Mouse (Mus musculus) adrenal gland, adult 8-10 months (tissue): ENCODE data around the gene Ankrd28. TPM values are rescaled to one million over a fixed set of nuclear protein-coding genes. Genes with fewer than 3 reads are reported as not detected.
"Not testable (repeated sequence)": the region's sequence is repeated elsewhere in the genome, so short reads cannot be mapped to it uniquely, and the experiment has no call there.

ENCODE experiments used
- DNase-seq: peaks from one replicate; pipeline ENCODE4 v3.0.0; 2022
- total RNA-seq, 4 experiments: library from RNA; stranded (reverse); gene quantifications; 2 replicates each; pipeline ENCODE4 v1.2.4; 2022

Gene Ankrd28
- total RNA-seq, result 10 to 100 TPM; 18.5 to 30.1 (median 22.4) TPM

GRCm38 (mm10) chr14:31830571-31831369 is at the start of gene Ankrd28:
Ankrd28 (minus strand) TSS chr14:31830651.
- peak; percentile 91 for DNase-seq

GRCm38 (mm10) chr14:31879456-31879855 is 49.0 kb upstream of the Ankrd28 start:
- DNase-seq, result no peak

GRCm38 (mm10) chr14:31872130-31872529 is 41.7 kb upstream of the Ankrd28 start:
- no peak for DNase-seq

DNA sequence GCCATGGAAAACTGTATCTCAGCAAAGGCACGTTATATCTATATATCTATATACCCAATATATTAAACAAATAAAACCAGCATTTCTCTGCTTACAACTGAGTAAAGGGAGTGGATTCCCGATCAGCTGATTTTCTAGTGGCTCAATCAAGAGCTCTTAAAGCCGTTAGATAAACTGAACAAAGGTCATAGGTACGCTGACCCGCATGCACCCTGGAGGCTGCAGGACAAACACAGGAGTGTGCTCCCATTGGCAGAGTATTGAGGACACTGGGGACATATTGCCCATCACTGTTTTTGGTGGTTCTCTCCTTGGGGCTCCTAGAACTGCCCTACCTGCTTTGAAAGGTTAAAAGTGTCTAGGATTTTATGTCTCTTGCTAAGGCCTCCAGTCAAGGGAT is 40.0 kb upstream of the Ankrd28 start:
- no peak for DNase-seq

GRCm38 (mm10) chr14:31868591-31868990 is 38.1 kb upstream of the Ankrd28 start:
- DNase-seq, result no peak

DNA sequence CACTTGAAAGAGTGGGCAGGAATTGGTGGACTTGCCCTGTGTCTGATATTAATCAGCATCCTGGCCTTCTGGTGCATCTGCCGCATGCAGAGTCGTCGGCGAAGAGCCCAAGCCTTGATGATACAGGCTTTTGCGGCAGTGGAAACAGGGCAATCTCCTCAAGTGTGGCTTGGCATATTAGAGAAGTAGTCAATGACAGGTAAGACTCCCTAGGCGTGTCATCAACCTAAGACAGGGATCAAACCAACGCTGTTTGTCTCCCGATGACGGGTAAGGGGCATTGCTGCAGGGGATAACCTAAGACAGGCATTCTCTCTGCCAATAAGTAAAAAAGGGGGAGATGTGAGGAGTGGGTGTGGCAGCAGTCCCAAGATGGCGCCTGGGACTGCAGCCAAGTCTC is 35.9 kb upstream of the Ankrd28 start:
- not testable (repeated sequence) for DNase-seq

GRCm38 (mm10) chr14:31858679-31859078 is 28.2 kb upstream of the Ankrd28 start:
- DNase-seq, result no peak

DNA sequence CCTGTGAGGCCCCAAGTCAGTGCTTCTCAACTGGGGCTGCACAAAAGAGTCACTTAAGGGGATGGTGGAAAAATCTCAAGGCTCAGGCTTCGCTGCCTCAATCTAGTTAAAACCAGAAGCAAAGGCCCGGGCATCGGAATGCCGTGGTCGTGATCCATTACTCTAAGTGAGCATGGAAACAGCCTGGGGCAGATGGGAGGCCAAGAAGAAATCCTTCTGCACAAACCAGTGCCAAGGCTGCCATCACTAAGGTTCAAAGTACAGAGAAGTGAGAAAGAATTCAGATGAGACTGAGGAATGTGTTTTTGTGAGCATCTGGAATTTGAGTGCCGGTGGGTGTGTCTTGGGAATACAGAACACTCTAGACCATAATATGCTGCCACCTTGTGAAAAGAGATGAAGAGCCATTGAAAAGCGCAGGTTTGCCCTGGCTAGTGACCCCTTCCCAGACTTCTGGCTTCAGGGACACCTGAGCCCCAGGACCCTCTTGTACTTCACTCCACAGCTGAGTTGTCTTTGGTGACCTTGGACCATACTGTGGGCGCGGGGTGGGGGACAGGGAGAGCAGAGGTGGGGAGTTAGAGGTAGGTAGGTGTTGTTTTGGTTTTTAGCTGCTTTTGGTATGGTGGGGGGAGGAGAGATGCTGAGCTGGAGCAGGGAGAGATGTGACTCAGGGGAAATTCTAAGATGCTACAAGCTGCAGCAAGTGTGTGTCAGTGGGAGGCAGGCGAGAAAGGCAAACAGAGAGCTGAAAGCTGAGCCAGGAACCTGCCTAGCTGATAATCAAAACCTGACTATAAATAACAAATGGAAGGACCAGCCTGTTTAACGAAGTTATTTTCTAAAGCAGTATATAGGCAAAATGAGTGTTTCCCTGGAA is 26.9 kb upstream of the Ankrd28 start:
- DNase-seq, result no peak

GRCm38 (mm10) chr14:31856007-31856406 is 25.6 kb upstream of the Ankrd28 start:
- no peak for DNase-seq

GRCm38 (mm10) chr14:31854667-31855066 is 24.2 kb upstream of the Ankrd28 start:
- DNase-seq, result no peak

GRCm38 (mm10) chr14:31843571-31843970 is 13.1 kb upstream of the Ankrd28 start:
- DNase-seq, result no peak

DNA sequence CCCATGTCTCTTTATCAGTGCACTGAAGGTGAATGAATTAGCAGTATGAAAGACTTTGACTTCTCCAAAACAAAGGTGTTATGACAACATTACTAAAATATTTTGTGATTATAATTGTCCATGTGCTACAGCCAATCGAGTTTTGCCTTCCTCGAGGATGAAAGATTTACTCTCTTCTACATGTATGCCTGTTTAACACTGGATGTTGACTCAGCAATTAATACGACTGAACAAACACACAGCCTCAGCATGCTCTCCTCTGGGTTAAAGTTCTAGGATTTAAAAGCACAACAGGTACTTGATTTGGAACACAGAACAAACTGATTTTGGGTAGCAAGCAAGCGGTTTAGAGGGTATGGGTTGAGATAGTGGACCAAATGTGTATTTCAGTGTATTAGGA is 1.6 kb upstream of the Ankrd28 start:
- no peak for DNase-seq

DNA sequence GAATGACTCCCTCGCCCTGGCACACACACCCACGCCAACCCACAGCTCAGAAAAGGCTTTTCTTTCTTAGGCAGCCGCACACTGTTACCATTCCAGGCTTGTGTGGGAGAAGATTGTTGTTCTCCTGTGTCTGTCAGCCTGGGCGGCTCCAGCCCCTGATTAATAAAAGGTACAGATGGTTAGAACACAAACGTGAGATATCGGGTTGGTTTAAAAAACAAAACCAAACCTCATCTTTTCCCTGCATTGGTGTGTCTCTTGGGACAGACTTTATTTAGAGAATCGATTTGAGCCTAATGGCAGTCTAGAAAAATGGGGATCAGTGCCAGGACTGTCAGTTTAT is 890 bp upstream of the Ankrd28 start:
- no peak for DNase-seq

DNA sequence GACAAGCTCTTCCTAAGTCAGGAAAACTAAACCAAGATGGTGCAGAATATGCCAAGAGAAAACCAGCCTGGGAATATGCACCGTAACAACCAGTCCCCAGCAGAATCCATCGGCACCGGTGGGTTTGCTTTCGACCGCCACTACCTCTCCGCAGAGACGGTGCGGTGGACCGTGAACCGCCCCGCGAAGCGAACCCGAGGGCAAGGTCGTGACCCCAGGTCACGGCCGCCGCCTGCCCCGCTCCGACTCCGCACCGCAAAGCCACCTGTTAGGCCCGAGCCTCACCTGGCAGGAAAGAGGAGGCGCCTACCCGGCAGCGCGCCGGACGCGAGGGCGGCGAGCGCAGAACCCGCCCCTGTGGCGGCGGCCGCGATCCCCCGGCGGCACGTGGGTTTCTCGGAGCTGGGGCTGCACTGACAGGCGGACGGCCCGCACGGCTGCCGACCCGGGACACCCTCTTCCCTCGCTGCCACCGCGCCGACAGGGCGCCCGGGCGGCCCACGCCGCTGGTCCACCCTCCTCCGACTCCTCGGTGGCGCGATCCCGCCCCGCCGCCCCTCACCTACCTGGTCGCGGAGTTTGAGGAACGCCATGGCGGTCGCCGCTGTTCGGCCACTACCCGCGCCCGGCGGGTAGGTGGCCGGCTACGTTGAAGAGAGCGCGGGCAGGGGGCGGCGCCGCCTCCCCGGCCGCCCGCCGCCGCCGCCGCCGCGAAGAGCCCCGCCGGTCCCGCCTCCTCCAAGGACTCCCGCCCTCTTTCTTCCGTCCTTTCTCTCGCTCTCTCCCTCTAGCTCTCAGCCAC is 489 bp downstream of the Ankrd28 start:
- peak; percentile 49 for DNase-seq

- DNase-seq, result no peak
These were observed 3.2 kb downstream of the Ankrd28 start for GRCm38 (mm10) chr14:31827221-31827620.

DNA sequence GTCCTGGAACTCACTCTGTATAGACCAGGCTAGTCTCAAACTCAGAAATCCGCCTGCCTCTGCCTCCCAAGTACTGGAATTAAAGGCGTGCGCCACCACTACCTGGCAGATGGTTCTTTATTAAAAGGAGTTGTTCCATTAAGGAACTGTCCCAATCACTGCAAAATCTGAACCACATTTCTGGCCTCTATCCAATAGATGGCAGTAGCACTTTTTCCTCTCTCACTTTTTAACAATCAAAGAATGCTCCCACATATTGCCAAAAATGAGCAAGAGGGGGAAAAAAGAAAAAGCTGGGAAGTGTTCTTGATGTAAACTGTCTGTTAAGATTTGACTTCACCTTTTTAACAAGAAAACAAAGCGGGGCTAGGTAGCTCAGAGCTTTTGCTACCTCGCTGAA is 20.5 kb downstream of the Ankrd28 start:
- DNase-seq, result no peak

GRCm38 (mm10) chr14:31803791-31804190 is 26.7 kb downstream of the Ankrd28 start:
- DNase-seq, result no peak

DNA sequence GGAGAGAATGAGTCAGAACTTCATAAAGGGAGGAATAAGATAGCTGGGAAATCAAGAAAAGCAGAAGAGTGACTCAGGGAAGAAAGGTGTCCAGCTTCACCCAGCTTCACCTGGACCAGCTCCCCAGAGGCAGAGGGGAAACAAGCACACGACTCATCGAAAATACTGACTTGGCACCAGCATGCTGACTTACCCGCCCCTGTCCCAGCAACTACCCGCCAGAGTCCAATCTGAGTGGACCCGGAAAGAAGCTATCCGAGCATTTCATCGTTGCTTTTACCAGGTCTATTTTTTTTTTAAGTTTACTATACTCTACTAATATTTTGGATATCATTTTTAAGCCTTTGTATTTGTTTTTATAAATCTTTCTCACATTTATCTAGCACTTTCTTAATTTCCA is 29.5 kb downstream of the Ankrd28 start:
- DNase-seq, result no peak

- DNase-seq, result no peak
These were observed 30.0 kb downstream of the Ankrd28 start for GRCm38 (mm10) chr14:31800446-31800845.

DNA sequence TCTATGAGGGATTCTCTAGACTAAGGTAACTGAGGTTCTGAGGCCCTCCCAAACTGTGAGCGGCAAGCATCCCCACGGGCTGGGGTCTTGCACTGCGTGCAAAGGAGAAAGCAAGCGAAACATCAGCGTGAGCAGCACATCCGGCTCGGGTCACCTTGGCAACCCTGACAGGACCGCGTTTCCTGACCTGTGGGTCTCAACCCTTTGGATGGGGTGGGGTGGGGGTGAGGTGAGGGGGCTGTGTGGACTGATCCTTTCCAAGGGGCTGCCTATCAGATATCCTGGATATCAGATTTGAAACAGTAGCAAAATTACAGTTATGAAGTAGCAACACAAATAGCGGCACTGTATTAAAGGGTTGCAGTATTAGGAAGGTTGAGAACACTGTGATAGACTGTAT is 31.5 kb downstream of the Ankrd28 start:
- DNase-seq, result no peak

DNA sequence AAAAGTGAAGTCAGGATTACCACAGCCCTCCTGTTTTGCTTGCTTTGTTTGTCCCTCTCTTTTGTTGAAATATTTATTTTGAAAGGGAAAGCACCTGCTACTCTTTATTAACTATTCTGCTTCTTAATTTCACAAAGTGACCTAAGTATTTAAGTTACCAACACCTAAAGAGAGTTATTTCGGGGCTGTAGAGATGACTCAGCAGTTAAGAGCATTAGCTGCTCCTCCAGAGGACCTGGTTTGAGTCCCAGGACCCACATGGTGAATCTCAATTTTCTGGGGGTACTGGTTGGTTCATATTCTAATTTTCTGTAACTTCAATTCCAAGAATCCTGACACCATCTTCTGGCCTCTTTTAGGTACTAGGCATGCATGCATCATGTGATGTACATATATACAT is 34.9 kb downstream of the Ankrd28 start:
- DNase-seq, result no peak

- no peak for DNase-seq
These were observed 35.7 kb downstream of the Ankrd28 start for GRCm38 (mm10) chr14:31794776-31795126.
